13 mouse cellular contexts compared by ENCODE assay signal in genomic region chr3:97211177-97211576, GRCm38 (mm10). TPM values are rescaled to one million over a fixed set of nuclear protein-coding genes. Genes with fewer than 3 reads are reported as not detected.
DNase-seq lines count a peak whose midpoint lies in the region; ATAC-seq and TF ChIP-seq lines count a peak whose summit lies in the region.
"Had no signal": no experiment of that assay in that cellular context is flagged by ENCODE, and none has a peak within 500 bp of the region (broad histone marks: within the 10 kb centered on the region; RNA-seq: fewer than 3 reads in every experiment).

No protein-coding gene starts in this region.

- H3K36me3 ChIP-seq in G1E (replicated peaks) = peaks cover 84% of the 10 kb centered on the region
- H3K36me3 ChIP-seq in intestine, embryonic 15.5 days = peaks cover 42% of the 10 kb centered on the region
- peaks cover 14% of the 10 kb centered on the region for H3K36me3 ChIP-seq in splenic B cell, adult 2 months (ENCODE audit: control insufficient read depth, insufficient read depth, low read length, poor library complexity, severe bottlenecking)
- peaks cover 70% of the 10 kb centered on the region for H3K36me3 ChIP-seq in midbrain, embryonic 15.5 days (replicated peaks)

- H3K4me3 ChIP-seq in G1E (ENCODE audit: low read depth, low read length) = no peak overlapping the region
- no peak overlapping the region for H3K4me3 ChIP-seq in intestine, embryonic 15.5 days (replicated peaks)
- H3K4me3 ChIP-seq in midbrain, embryonic 15.5 days = no peak overlapping the region
- H3K4me3 ChIP-seq: limb, embryonic 13.5 days; megakaryocyte, embryonic 14.5 days; myocyte had no signal

- ATAC-seq in G1E (ENCODE audit: extremely low read depth, insufficient number of reproducible peaks, low FRiP score, poor library complexity, severe bottlenecking) = peak; percentile 96
- peak; percentile 82 for ATAC-seq in intestine, embryonic 15.5 days
- no peak for ATAC-seq in midbrain, embryonic 15.5 days (replicated peaks)

- H3K9ac ChIP-seq in intestine, embryonic 15.5 days = no peak overlapping the region
- H3K9ac ChIP-seq in midbrain, embryonic 15.5 days = no peak overlapping the region
- H3K9ac ChIP-seq: limb, embryonic 13.5 days had no signal

- TF ChIP-seq CTCF in G1E (IDR thresholded peaks at IDR 0.05; ENCODE audit: low read depth, low read length) = no peak

- H3K4me1 ChIP-seq in G1E (ENCODE audit: insufficient read depth, low read depth, low read length) = peaks cover 19% of the 10 kb centered on the region
- peaks cover 6% of the 10 kb centered on the region; the same call in 1 of the 2 replicates for H3K4me1 ChIP-seq in intestine, embryonic 15.5 days (replicated peaks)
- H3K4me1 ChIP-seq in midbrain, embryonic 15.5 days = 0 out of 2 replicates have a peak, but pooled peaks cover 4% of the 10 kb centered on the region

- H3K27ac ChIP-seq in intestine, embryonic 15.5 days = no peak overlapping the region
- H3K27ac ChIP-seq in midbrain, embryonic 15.5 days = no peak overlapping the region
- H3K27ac ChIP-seq: limb, embryonic 13.5 days had no signal

- H3K9me3 ChIP-seq in G1E (replicated peaks) = no peaks in the 10 kb centered on the region
- no peaks in the 10 kb centered on the region for H3K9me3 ChIP-seq in intestine, embryonic 15.5 days
- no peaks in the 10 kb centered on the region for H3K9me3 ChIP-seq in midbrain, embryonic 15.5 days
- H3K9me3 ChIP-seq: limb, embryonic 13.5 days; megakaryocyte, embryonic 14.5 days had no signal

- DNase-seq in lung, postnatal 25 days (ENCODE audit: low spot score) = peak; percentile 55
- no peak for DNase-seq in lung, postnatal 4 days
- DNase-seq in G1E (ENCODE audit: low spot score) = peak; percentile 47
- DNase-seq in splenic B cell, adult 2 months (ENCODE audit: low read depth, low spot score) = peak; percentile 74
- DNase-seq in embryo, embryonic 10.5 days (ENCODE audit: low spot score) = no peak
- DNase-seq: heart, postnatal 4 days; layer of hippocampus, postnatal 36 days; thymus, adult 2 months had no signal

- 67% methylated on average over 5 of the region's 5 CpGs for WGBS in intestine, embryonic 15.5 days
- WGBS in midbrain, embryonic 15.5 days = 91% methylated on average over 5 of the region's 5 CpGs

- no peak overlapping the region for H3K4me2 ChIP-seq in intestine, embryonic 15.5 days (replicated peaks)
- no peak overlapping the region for H3K4me2 ChIP-seq in midbrain, embryonic 15.5 days
- H3K4me2 ChIP-seq: limb, embryonic 13.5 days had no signal

- no peaks in the 10 kb centered on the region for H3K27me3 ChIP-seq in G1E (ENCODE audit: insufficient read depth, low read length)
- no peaks in the 10 kb centered on the region for H3K27me3 ChIP-seq in intestine, embryonic 15.5 days (replicated peaks)
- no peaks in the 10 kb centered on the region for H3K27me3 ChIP-seq in splenic B cell, adult 2 months (ENCODE audit: control insufficient read depth, insufficient read depth, low read length, poor library complexity, severe bottlenecking)
- H3K27me3 ChIP-seq in midbrain, embryonic 15.5 days (replicated peaks) = no peaks in the 10 kb centered on the region
- H3K27me3 ChIP-seq: limb, embryonic 13.5 days; megakaryocyte, embryonic 14.5 days had no signal

RNA-seq across cellular contexts. Expression of gene Acp6, which starts 52.6 kb away (rescaled TPM):
- 86.3 and 91.1 TPM in 2 replicates for total RNA-seq in G1E (2014; fragmentation: Nextera tagmentation)
- 50.7 and 59.3 TPM in 2 replicates for total RNA-seq in G1E (2017)
- polyA plus RNA-seq in G1E (2012) = 54.4 and 62.7 TPM in 2 replicates
- 49.7 and 50.1 TPM in 2 replicates for polyA plus RNA-seq in intestine, embryonic 15.5 days (2015; fragmentation: Nextera tagmentation; extraction: Ambion mirVana)
- polyA plus RNA-seq in midbrain, embryonic 15.5 days (2015; fragmentation: Nextera tagmentation; extraction: Ambion mirVana) = 21.6 and 22.4 TPM in 2 replicates

Comparison
In these comparisons a context has a peak if more than half of its experiments do, and no peak if none do; other contexts are left out.
1. DNase-seq: peak in lung, postnatal 25 days (single experiment), G1E (single experiment) and splenic B cell, adult 2 months (single experiment); none in lung, postnatal 4 days (0 of 2) and embryo, embryonic 10.5 days (single experiment).